ENCODE assay signal across 10 mouse cellular contexts in the genomic region with DNA sequence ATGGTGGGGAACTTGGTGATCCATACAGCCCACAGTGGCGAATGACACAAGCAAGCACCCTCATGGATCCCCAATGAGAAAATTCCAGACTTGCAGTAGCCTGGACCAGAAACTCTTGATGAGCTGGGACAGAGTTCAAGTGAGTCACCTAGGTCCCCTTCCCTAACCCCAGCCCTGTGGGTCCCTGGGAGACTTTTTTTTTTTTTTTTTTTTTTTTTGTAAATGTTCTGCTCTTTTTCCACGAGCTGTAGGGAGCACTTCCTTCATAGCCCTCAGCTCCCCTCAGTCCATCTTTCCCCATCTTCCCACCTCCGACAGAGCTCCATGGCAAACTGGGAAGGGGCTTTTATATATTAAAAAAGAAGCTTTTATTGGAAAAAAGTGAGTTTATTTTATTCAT. TPM values are rescaled to one million over a fixed set of nuclear protein-coding genes. Genes with fewer than 3 reads are reported as not detected.
DNase-seq lines count a peak whose midpoint lies in the region; ATAC-seq and TF ChIP-seq lines count a peak whose summit lies in the region.
"Had no signal": no experiment of that assay in that cellular context is flagged by ENCODE, and none has a peak within 500 bp of the region (broad histone marks: within the 10 kb centered on the region; RNA-seq: fewer than 3 reads in every experiment).

No protein-coding gene starts in this region.

- H3K4me1 ChIP-seq in intestine, embryonic 14.5 days (replicated peaks; ENCODE audit: control insufficient read depth, insufficient read depth, low read length): peaks cover 25% of the 10 kb centered on the region
- peaks cover 38% of the 10 kb centered on the region for H3K4me1 ChIP-seq in intestine, embryonic 16.5 days (ENCODE audit: control insufficient read depth, insufficient read depth, low read length)
- peaks cover 9 to 39% of the 10 kb centered on the region in 2 experiments for H3K4me1 ChIP-seq in ES-E14 (ENCODE audit: control insufficient read depth in 2 of 2, insufficient read depth in 2 of 2, low read length in 2 of 2, poor library complexity in 1 of 2)
- H3K4me1 ChIP-seq in forebrain, embryonic 13.5 days: peaks cover 48% of the 10 kb centered on the region
- peaks cover 48% of the 10 kb centered on the region for H3K4me1 ChIP-seq in limb, embryonic 13.5 days

- H3K27ac ChIP-seq in intestine, embryonic 14.5 days (ENCODE audit: low read depth): no peak overlapping the region
- no peak overlapping the region for H3K27ac ChIP-seq in intestine, embryonic 16.5 days (ENCODE audit: low read length)
- no peak overlapping the region for H3K27ac ChIP-seq in ES-E14 (ENCODE audit: insufficient read depth, low read depth, low read length, poor library complexity, severe bottlenecking)
- H3K27ac ChIP-seq in forebrain, embryonic 13.5 days: no peak overlapping the region
- no peak overlapping the region for H3K27ac ChIP-seq in limb, embryonic 13.5 days

- no peak overlapping the region for H3K9ac ChIP-seq in intestine, embryonic 14.5 days (ENCODE audit: low read length)
- H3K9ac ChIP-seq in intestine, embryonic 16.5 days (ENCODE audit: low read depth, low read length): no peak overlapping the region
- H3K9ac ChIP-seq in ES-E14 (ENCODE audit: insufficient read depth, low read depth, low read length, poor library complexity, severe bottlenecking): no peak overlapping the region
- peak overlapping the region; percentile 94 for H3K9ac ChIP-seq in forebrain, embryonic 13.5 days
- H3K9ac ChIP-seq in limb, embryonic 13.5 days: peak overlapping the region; percentile 99; the same call in 1 of the 2 replicates

- ATAC-seq in intestine, embryonic 14.5 days (replicated peaks; ENCODE audit: low FRiP score, low TSS enrichment, low read depth): no peak
- no peak for ATAC-seq in intestine, embryonic 16.5 days
- no peak for ATAC-seq in forebrain, embryonic 13.5 days
- ATAC-seq in limb, embryonic 13.5 days (ENCODE audit: low FRiP score, low read depth): no peak

- peak overlapping the region; percentile 90; the same call in 1 of the 2 replicates for H3K4me3 ChIP-seq in intestine, embryonic 14.5 days (ENCODE audit: low read depth, low read length)
- H3K4me3 ChIP-seq in intestine, embryonic 16.5 days (ENCODE audit: low read length): no peak overlapping the region
- no peak overlapping the region for H3K4me3 ChIP-seq in ES-E14 (ENCODE audit: insufficient read depth in 1 of 2, low read depth in 1 of 2, low read length in 2 of 2, poor library complexity in 1 of 2, severe bottlenecking in 1 of 2)
- peak overlapping the region; percentile 75 for H3K4me3 ChIP-seq in forebrain, embryonic 13.5 days
- H3K4me3 ChIP-seq in limb, embryonic 13.5 days: peak overlapping the region; percentile 94

- peak overlapping the region; percentile 76 for H3K4me2 ChIP-seq in intestine, embryonic 14.5 days (ENCODE audit: low read length)
- H3K4me2 ChIP-seq in intestine, embryonic 16.5 days (ENCODE audit: low read depth, low read length): no peak overlapping the region
- H3K4me2 ChIP-seq in forebrain, embryonic 13.5 days: peak overlapping the region; percentile 87
- H3K4me2 ChIP-seq in limb, embryonic 13.5 days (replicated peaks): peak overlapping the region; percentile 86

- peaks cover 5% of the 10 kb centered on the region; the same call in 1 of the 2 replicates for H3K27me3 ChIP-seq in intestine, embryonic 14.5 days (replicated peaks; ENCODE audit: control insufficient read depth, insufficient read depth, low read length)
- H3K27me3 ChIP-seq in intestine, embryonic 16.5 days (replicated peaks; ENCODE audit: control insufficient read depth, insufficient read depth, low read length): peaks cover 6% of the 10 kb centered on the region
- H3K27me3 ChIP-seq in forebrain, embryonic 13.5 days: peaks cover 16% of the 10 kb centered on the region
- H3K27me3 ChIP-seq in limb, embryonic 13.5 days: peaks cover 14% of the 10 kb centered on the region

- H3K36me3 ChIP-seq in intestine, embryonic 14.5 days (ENCODE audit: control insufficient read depth, insufficient read depth, low read length): peaks cover 11% of the 10 kb centered on the region
- peaks cover 1% of the 10 kb centered on the region; the same call in 1 of the 2 replicates for H3K36me3 ChIP-seq in intestine, embryonic 16.5 days (ENCODE audit: control insufficient read depth, insufficient read depth, low read length)
- H3K36me3 ChIP-seq in ES-E14 (ENCODE audit: control insufficient read depth, insufficient read depth, low read length, poor library complexity, severe bottlenecking): peaks cover 2% of the 10 kb centered on the region; the same call in 1 of the 2 replicates
- H3K36me3 ChIP-seq in forebrain, embryonic 13.5 days (ENCODE audit: poor library complexity, severe bottlenecking): peaks cover 16% of the 10 kb centered on the region; the same call in 1 of the 2 replicates
- peaks cover 17% of the 10 kb centered on the region for H3K36me3 ChIP-seq in limb, embryonic 13.5 days

- in situ Hi-C loops in ES-E14 (cut with MboI; ENCODE audit: low sequenced_read_pairs in 2 of 2, unreplicated experiment in 2 of 2): no loop called here

- no peak for DNase-seq in intestine, embryonic 14.5 days (ENCODE audit: low spot score)
- DNase-seq in ES-E14 (ENCODE audit: low read depth, low spot score): no peak
- DNase-seq in thymus, postnatal 36 days: no peak
- DNase-seq in urinary bladder, adult 18-20 months (ENCODE audit: low spot score in 2 of 2): no peak
- no peak for DNase-seq in ovary, adult 18-20 months (ENCODE audit: low spot score)

- no peaks in the 10 kb centered on the region for H3K9me3 ChIP-seq in intestine, embryonic 14.5 days (ENCODE audit: control insufficient read depth, low read length)
- no peaks in the 10 kb centered on the region for H3K9me3 ChIP-seq in intestine, embryonic 16.5 days (ENCODE audit: control insufficient read depth, low read length)
- H3K9me3 ChIP-seq in ES-E14 (ENCODE audit: control insufficient read depth, insufficient read depth, low read depth, low read length): no peaks in the 10 kb centered on the region
- no peaks in the 10 kb centered on the region for H3K9me3 ChIP-seq in forebrain, embryonic 13.5 days (replicated peaks)
- H3K9me3 ChIP-seq in limb, embryonic 13.5 days: no peaks in the 10 kb centered on the region

- 46% methylated on average over 3 of the region's 3 CpGs for WGBS in intestine, embryonic 14.5 days
- WGBS in intestine, embryonic 16.5 days: 64% methylated on average over 3 of the region's 3 CpGs
- 46% methylated on average over 3 of the region's 3 CpGs for WGBS in forebrain, embryonic 13.5 days
- WGBS in limb, embryonic 13.5 days: 58% methylated on average over 3 of the region's 3 CpGs

TF ChIP-seq in ES-E14, 5 proteins besides CTCF, POLR2A, EP300 and RAD21:
- TF ChIP-seq ZNF384 (IDR thresholded peaks at IDR 0.05; ENCODE audit: low read depth, low read length) (peak; percentile 57; the same call in 1 of the 2 replicates), CHD2 (IDR thresholded peaks at IDR 0.05; ENCODE audit: low read depth, low read length) (no peak), ZC3H11A (IDR thresholded peaks at IDR 0.05; ENCODE audit: borderline replicate concordance, low read depth, low read length) (no peak)

RNA-seq across cellular contexts. Expression of a gene that starts 2.4 kb away (rescaled TPM):
- 0.16 TPM in 1 of 2 replicates, not detected in the other for polyA plus RNA-seq in intestine, embryonic 14.5 days (2014; fragmentation: Nextera tagmentation; extraction: Ambion mirVana)
- 0.23 and 0.33 TPM in 2 replicates for polyA plus RNA-seq in intestine, embryonic 16.5 days (2015; fragmentation: Nextera tagmentation; extraction: Ambion mirVana)
- 5.6 and 9.5 TPM in 2 replicates for total RNA-seq in ES-E14 (2012; rRNA removed)
- 0.83 and 0.88 TPM in 2 replicates for polyA plus RNA-seq in forebrain, embryonic 13.5 days (2015; fragmentation: Nextera tagmentation; extraction: Ambion mirVana)
- polyA plus RNA-seq in limb, embryonic 13.5 days (2015; fragmentation: Nextera tagmentation; extraction: Ambion mirVana): 0.38 and 0.78 TPM in 2 replicates
- total RNA-seq: liver, adult 2 months had no signal
- polyA plus RNA-seq: liver, adult 2 months had no signal

RNA-seq across cellular contexts. Expression of a gene that starts 2.6 kb away (rescaled TPM):
- 973 and 1,126 TPM in 2 replicates for polyA plus RNA-seq in intestine, embryonic 14.5 days (2014; fragmentation: Nextera tagmentation; extraction: Ambion mirVana)
- polyA plus RNA-seq in intestine, embryonic 16.5 days (2015; fragmentation: Nextera tagmentation; extraction: Ambion mirVana): 370 and 437 TPM in 2 replicates
- 345 and 362 TPM in 2 replicates for total RNA-seq in ES-E14 (2012; rRNA removed)
- 609 and 621 TPM in 2 replicates for polyA plus RNA-seq in forebrain, embryonic 13.5 days (2015; fragmentation: Nextera tagmentation; extraction: Ambion mirVana)
- 1,939 and 1,982 TPM in 2 replicates for polyA plus RNA-seq in limb, embryonic 13.5 days (2015; fragmentation: Nextera tagmentation; extraction: Ambion mirVana)
- total RNA-seq: liver, adult 2 months had no signal

RNA-seq across cellular contexts. Expression of a gene that starts 16.0 kb away (rescaled TPM):
- polyA plus RNA-seq in intestine, embryonic 14.5 days (2014; fragmentation: Nextera tagmentation; extraction: Ambion mirVana): 0.74 and 0.88 TPM in 2 replicates
- polyA plus RNA-seq in intestine, embryonic 16.5 days (2015; fragmentation: Nextera tagmentation; extraction: Ambion mirVana): 0.28 and 0.55 TPM in 2 replicates
- total RNA-seq in ES-E14 (2012; rRNA removed): 0.18 and 0.79 TPM in 2 replicates
- polyA plus RNA-seq in forebrain, embryonic 13.5 days (2015; fragmentation: Nextera tagmentation; extraction: Ambion mirVana): 0.18 and 0.41 TPM in 2 replicates
- 0.27 and 0.61 TPM in 2 replicates for polyA plus RNA-seq in limb, embryonic 13.5 days (2015; fragmentation: Nextera tagmentation; extraction: Ambion mirVana)
- total RNA-seq: liver, adult 2 months had no signal
- polyA plus RNA-seq: liver, adult 2 months; urinary bladder, adult 2 months had no signal

RNA-seq across cellular contexts. Expression of a gene that starts 46.2 kb away (rescaled TPM):
- polyA plus RNA-seq in intestine, embryonic 14.5 days (2014; fragmentation: Nextera tagmentation; extraction: Ambion mirVana): 71.9 and 75.6 TPM in 2 replicates
- polyA plus RNA-seq in intestine, embryonic 16.5 days (2015; fragmentation: Nextera tagmentation; extraction: Ambion mirVana): 46.4 and 66.7 TPM in 2 replicates
- 47.0 and 59.0 TPM in 2 replicates for total RNA-seq in ES-E14 (2012; rRNA removed)
- polyA plus RNA-seq in forebrain, embryonic 13.5 days (2015; fragmentation: Nextera tagmentation; extraction: Ambion mirVana): 18.5 and 23.1 TPM in 2 replicates
- 33.0 and 34.0 TPM in 2 replicates for polyA plus RNA-seq in limb, embryonic 13.5 days (2015; fragmentation: Nextera tagmentation; extraction: Ambion mirVana)

Comparison
In these comparisons a context has a peak if more than half of its experiments do, and no peak if none do; other contexts are left out.
1. H3K4me3 ChIP-seq: peak in intestine, embryonic 14.5 days (single experiment), forebrain, embryonic 13.5 days (single experiment) and limb, embryonic 13.5 days (single experiment); none in intestine, embryonic 16.5 days (single experiment) and ES-E14 (0 of 2).
2. H3K9ac ChIP-seq: peak in forebrain, embryonic 13.5 days (single experiment) and limb, embryonic 13.5 days (single experiment); none in intestine, embryonic 14.5 days (single experiment), intestine, embryonic 16.5 days (single experiment) and ES-E14 (single experiment).